Mouse (Mus musculus) MEL (cell line): ENCODE measurements around the gene Eif3m. TPM values are rescaled to one million over a fixed set of nuclear protein-coding genes. Genes with fewer than 3 reads are reported as not detected.

ENCODE experiments used
- DNase-seq: peaks from one replicate; pipeline ENCODE4 v3.0.0; 2011; ENCODE audit warnings: low read depth, low spot score
- H3K27ac ChIP-seq: 2 replicates; pipeline ENCODE4 v1.5.1; 2012; ENCODE audit warnings: low read depth, mild to moderate bottlenecking, control low read depth, low read length, moderate library complexity; ENCODE audit not compliant: control insufficient read depth
- H3K27me3 ChIP-seq, 2 experiments: fragments of 150-350 bp in 1 of 2; sonication (generic) in 1 of 2; 2 replicates each; pipeline ENCODE4 v1.6.1; 2012; ENCODE audit warnings: low read length in 2 of 2, mild to moderate bottlenecking in 2 of 2, improper control_type of control experiment in 1 of 2, moderate library complexity in 1 of 2; ENCODE audit not compliant: insufficient read depth in 2 of 2, control insufficient read depth in 1 of 2
- H3K36me3 ChIP-seq, 2 experiments: 2 replicates each; pipeline ENCODE4 v1.6.1; 2012 to 2014; ENCODE audit warnings: low read length in 2 of 2, improper control_type of control experiment in 1 of 2, inconsistent platforms in 1 of 2, mild to moderate bottlenecking in 1 of 2; ENCODE audit not compliant: insufficient read depth in 2 of 2, control insufficient read depth in 1 of 2
- H3K4me1 ChIP-seq, 2 experiments: fragments of 150-350 bp in 1 of 2; sonication (generic) in 1 of 2; 2 replicates each; pipeline ENCODE4 v1.6.1; 2012; ENCODE audit warnings: low read length in 2 of 2, improper control_type of control experiment in 1 of 2, mild to moderate bottlenecking in 1 of 2; ENCODE audit not compliant: insufficient read depth in 2 of 2, control insufficient read depth in 1 of 2
- H3K4me3 ChIP-seq, 2 experiments: fragments of 150-350 bp in 1 of 2; sonication (generic) in 1 of 2; 2 replicates each; pipeline ENCODE4 v1.5.1; 2012; ENCODE audit warnings: low read depth in 2 of 2, low read length in 2 of 2, mild to moderate bottlenecking in 2 of 2, moderate library complexity in 2 of 2, control low read depth in 1 of 2, improper control_type of control experiment in 1 of 2; ENCODE audit not compliant: control insufficient read depth in 1 of 2, insufficient read depth in 1 of 2
- H3K79me2 ChIP-seq: 2 replicates; pipeline ENCODE4 v1.6.1; 2012; ENCODE audit warnings: mild to moderate bottlenecking, low read length, moderate library complexity; ENCODE audit not compliant: control insufficient read depth, poor library complexity, insufficient read depth
- H3K9ac ChIP-seq: 2 replicates; pipeline ENCODE4 v1.6.1; 2012; ENCODE audit warnings: low read depth, mild to moderate bottlenecking, control low read depth, low read length, moderate library complexity; ENCODE audit not compliant: control insufficient read depth, poor library complexity, severe bottlenecking
- H3K9me3 ChIP-seq: fragments of 150-350 bp; sonication (generic); replicated peaks from 2 replicates; pipeline ENCODE4 v1.6.1; 2012; ENCODE audit warnings: mild to moderate bottlenecking, low read length, improper control_type of control experiment, moderate library complexity; ENCODE audit not compliant: insufficient read depth
- BHLHE40 ChIP-seq: IDR thresholded peaks from 2 replicates; pipeline ENCODE4 v1.6.1; 2012; ENCODE audit warnings: low read depth, mild to moderate bottlenecking, inconsistent platforms, low read length, improper control_type of control experiment, borderline replicate concordance
- ELF1 ChIP-seq: IDR thresholded peaks from 2 replicates; pipeline ENCODE4 v1.6.1; 2014; ENCODE audit warnings: low read depth, mild to moderate bottlenecking, inconsistent platforms, low read length, improper control_type of control experiment, moderate library complexity
- EP300 ChIP-seq, 2 experiments: IDR thresholded peaks; 2 replicates each; pipeline ENCODE4 v1.6.1; 2011; ENCODE audit warnings: improper control_type of control experiment in 2 of 2, low read length in 2 of 2, low read depth in 1 of 2, mild to moderate bottlenecking in 1 of 2
- ETS1 ChIP-seq: IDR thresholded peaks from 2 replicates; pipeline ENCODE4 v1.6.1; 2012; ENCODE audit warnings: low read depth, mild to moderate bottlenecking, inconsistent platforms, low read length, improper control_type of control experiment, moderate library complexity
- GATA1 ChIP-seq: IDR thresholded peaks from 2 replicates; pipeline ENCODE4 v1.6.1; 2011; ENCODE audit warnings: low read depth, low read length, improper control_type of control experiment
- KAT2A ChIP-seq: conservative IDR thresholded peaks from 2 replicates; pipeline ENCODE4 v1.6.1; 2012; ENCODE audit warnings: low read depth, low read length, improper control_type of control experiment, inconsistent platforms
- MAFK ChIP-seq: IDR thresholded peaks from 2 replicates; pipeline ENCODE4 v1.6.1; 2011; ENCODE audit warnings: low read depth, mild to moderate bottlenecking, low read length, improper control_type of control experiment, borderline replicate concordance
- MAX ChIP-seq: IDR thresholded peaks from 2 replicates; pipeline ENCODE4 v1.6.1; 2011; ENCODE audit warnings: low read length, improper control_type of control experiment
- MXI1 ChIP-seq: IDR thresholded peaks from 2 replicates; pipeline ENCODE4 v1.6.1; 2011; ENCODE audit warnings: mild to moderate bottlenecking, low read depth, low read length, improper control_type of control experiment
- MYB ChIP-seq: IDR thresholded peaks from 2 replicates; pipeline ENCODE4 v1.6.1; 2011; ENCODE audit warnings: mild to moderate bottlenecking, low read depth, low read length, improper control_type of control experiment
- MYC ChIP-seq: IDR thresholded peaks from 2 replicates; pipeline ENCODE4 v1.6.1; 2011; ENCODE audit warnings: low read depth, mild to moderate bottlenecking, low read length, improper control_type of control experiment, moderate library complexity
- NELFE ChIP-seq: IDR thresholded peaks from 2 replicates; pipeline ENCODE4 v1.6.1; 2011; ENCODE audit warnings: low read depth, low read length, improper control_type of control experiment
- POLR2A ChIP-seq, 2 experiments: IDR thresholded peaks; 2 replicates each; pipeline ENCODE4 v1.6.1; 2011 to 2012; ENCODE audit warnings: low read length in 2 of 2, mild to moderate bottlenecking in 2 of 2, control low read depth in 1 of 2, improper control_type of control experiment in 1 of 2, low read depth in 1 of 2, moderate library complexity in 1 of 2; ENCODE audit not compliant: control insufficient read depth in 1 of 2, insufficient read depth in 1 of 2, poor library complexity in 1 of 2
- POLR2AphosphoS2 ChIP-seq: IDR thresholded peaks from 2 replicates; pipeline ENCODE4 v1.6.1; 2011; ENCODE audit warnings: low read length, improper control_type of control experiment
- RCOR1 ChIP-seq: IDR thresholded peaks from 2 replicates; pipeline ENCODE4 v1.6.1; 2012; ENCODE audit warnings: low read depth, mild to moderate bottlenecking, inconsistent platforms, low read length, improper control_type of control experiment
- SIN3A ChIP-seq: IDR thresholded peaks from 2 replicates; pipeline ENCODE4 v1.6.1; 2012; ENCODE audit warnings: low read length, improper control_type of control experiment, inconsistent platforms
- TAL1 ChIP-seq: IDR thresholded peaks from 2 replicates; pipeline ENCODE4 v1.6.1; 2012; ENCODE audit warnings: mild to moderate bottlenecking, inconsistent platforms, low read length, moderate library complexity, mixed read lengths
- TCF12 ChIP-seq: IDR thresholded peaks from 2 replicates; pipeline ENCODE4 v1.6.1; 2014; ENCODE audit warnings: low read depth, mild to moderate bottlenecking, inconsistent platforms, low read length, improper control_type of control experiment, moderate library complexity
- UBTF ChIP-seq: IDR thresholded peaks from 2 replicates; pipeline ENCODE4 v1.6.1; 2012; ENCODE audit warnings: low read depth, mild to moderate bottlenecking, inconsistent platforms, low read length, improper control_type of control experiment, moderate library complexity, borderline replicate concordance; ENCODE audit not compliant: insufficient read depth
- USF2 ChIP-seq, 2 experiments: IDR thresholded peaks; 2 replicates each; pipeline ENCODE4 v1.6.1; 2011 to 2012; ENCODE audit warnings: improper control_type of control experiment in 2 of 2, low read length in 2 of 2, borderline replicate concordance in 1 of 2, inconsistent platforms in 1 of 2, low read depth in 1 of 2, mild to moderate bottlenecking in 1 of 2; ENCODE audit not compliant: insufficient read depth in 1 of 2
- ZC3H11A ChIP-seq: IDR thresholded peaks from 2 replicates; pipeline ENCODE4 v1.6.1; 2012; ENCODE audit warnings: low read depth, mild to moderate bottlenecking, inconsistent platforms, low read length, improper control_type of control experiment
- ZKSCAN1 ChIP-seq: IDR thresholded peaks from 2 replicates; pipeline ENCODE4 v1.6.1; 2012; ENCODE audit warnings: low read depth, mild to moderate bottlenecking, inconsistent platforms, low read length, improper control_type of control experiment, moderate library complexity
- ZNF384 ChIP-seq: IDR thresholded peaks from 2 replicates; pipeline ENCODE4 v1.6.1; 2012; ENCODE audit warnings: low read depth, mild to moderate bottlenecking, inconsistent platforms, low read length, improper control_type of control experiment
- polyA plus RNA-seq, 2 experiments: library from polyadenylated mRNA; stranded (reverse) in 1 of 2; unstranded in 1 of 2; fragments of >175 nt in 1 of 2; fragments of >200 nt in 1 of 2; gene quantifications; 2 replicates each; pipeline versions ENCODE4 v1.2.1 to v1.2.4; 2012; ENCODE audit warnings: low replicate concordance in 2 of 2, low read depth in 1 of 2; ENCODE audit not compliant: insufficient read length in 2 of 2, insufficient read depth in 1 of 2, missing spikeins in 1 of 2
- total RNA-seq: library from RNA; depleted of rRNA; stranded (reverse); fragments of 300-350 nt; gene quantifications from 2 replicates; pipeline ENCODE4 v1.2.3, GENCODE M21; 2012

Gene Eif3m
- total and polyA plus RNA-seq, 3 experiments: 172 to 321 TPM; not detected in 1

GRCm38 (mm10) chr2:105021836-105022235 is 5.0 kb upstream of the Eif3m start:
- Histone ChIP-seq H3K4me3 (peak overlapping the region; percentile 45 to 49), H3K79me2 (peaks cover under 1% of the 10 kb centered on the region), H3K9ac (peak overlapping the region; percentile 64), H3K4me1 (peaks cover 14 to 25% of the 10 kb centered on the region in 2 experiments), H3K9me3 (no peaks in the 10 kb centered on the region), H3K36me3 (peaks cover 0 to 32% of the 10 kb centered on the region in 2 experiments; a peak in 2 of 4 replicates), H3K27me3 (no peaks in the 10 kb centered on the region), H3K27ac (peak overlapping the region; percentile 96)
- peak; percentile 90 for DNase-seq
- peak; percentile 89 for TF ChIP-seq ELF1
- no peak for TF ChIP-seq ZC3H11A
- peak; percentile 89 for TF ChIP-seq GATA1
- TF ChIP-seq TAL1: peak; percentile 64
- TF ChIP-seq SIN3A: peak; percentile 84
- peak; percentile 92 to 95 for TF ChIP-seq EP300 (IDR thresholded peaks at IDR 0.05; ENCODE audit: low read depth in 1 of 2, low read length in 2 of 2)
- peak; percentile 56; the same call in 1 of the 2 replicates for TF ChIP-seq MXI1
- TF ChIP-seq MAX: peak; percentile 12; the same call in 1 of the 2 replicates
- peak; percentile 88 for TF ChIP-seq TCF12
- TF ChIP-seq RCOR1: peak; percentile 80
- TF ChIP-seq ZNF384: peak; percentile 36; the same call in 1 of the 2 replicates
- TF ChIP-seq ZKSCAN1: no peak
- 0 out of 2 replicates have a peak, but pooled peaks have one; percentile 21 for TF ChIP-seq NELFE
- peak; percentile 49; the same call in 1 of the 2 replicates for TF ChIP-seq MYC
- TF ChIP-seq UBTF: no peak
- peak; percentile 35; the same call in 1 of the 2 replicates for TF ChIP-seq KAT2A
- TF ChIP-seq BHLHE40: 0 out of 2 replicates have a peak, but pooled peaks have one; percentile 12
- no peak for TF ChIP-seq USF2 (IDR thresholded peaks at IDR 0.05; ENCODE audit: borderline replicate concordance in 1 of 2, insufficient read depth in 1 of 2, low read depth in 1 of 2, low read length in 2 of 2)
- no peak for TF ChIP-seq POLR2A (IDR thresholded peaks at IDR 0.05; ENCODE audit: control insufficient read depth in 1 of 2, insufficient read depth in 1 of 2, low read depth in 1 of 2, low read length in 2 of 2, poor library complexity in 1 of 2)
- peak; percentile 94 for TF ChIP-seq ETS1
- TF ChIP-seq POLR2AphosphoS2: no peak
- TF ChIP-seq MYB: peak; percentile 79
- peak; percentile 50; the same call in 1 of the 2 replicates for TF ChIP-seq MAFK
